Mouse (Mus musculus) CD4-positive, CD25-positive, alpha-beta regulatory T cell, adult 4 months (primary cell): ENCODE measurements around the gene Washc3. TPM values are rescaled to one million over a fixed set of nuclear protein-coding genes. Genes with fewer than 3 reads are reported as not detected.

Experiments
- ATAC-seq: one replicate; pipeline ENCODE4 v1.8.0; 2017
- polyA plus RNA-seq, 2 experiments: library from polyadenylated mRNA; unstranded; fragments of 100-300 nt; shearing (Covaris generic); gene quantifications; one replicate each; pipeline ENCODE4 v1.2.1; 2017

Gene Washc3
- polyA plus RNA-seq, 2 experiments from 2014 or later = 89.4 to 124 TPM

- no peak for ATAC-seq
These were observed 59.4 kb downstream of the Washc3 start for GRCm38 (mm10) chr10:88260309-88260708.

- ATAC-seq = no peak
These were observed 60.3 kb downstream of the Washc3 start for GRCm38 (mm10) chr10:88261186-88261585.

GRCm38 (mm10) chr10:88263383-88263782 lies 62.5 kb downstream of the Washc3 start:
- ATAC-seq = no peak

- no peak for ATAC-seq
These were observed 73.2 kb downstream of the Washc3 start for GRCm38 (mm10) chr10:88274045-88274444.

- no peak for ATAC-seq
These were observed 80.8 kb downstream of the Washc3 start for GRCm38 (mm10) chr10:88281699-88282098.

- no peak for ATAC-seq
These were observed 83.6 kb downstream of the Washc3 start for GRCm38 (mm10) chr10:88284343-88284990.

- no peak for ATAC-seq
These were observed 86.4 kb downstream of the Washc3 start for GRCm38 (mm10) chr10:88287261-88287660.

- ATAC-seq = no peak
These were observed 87.2 kb downstream of the Washc3 start for GRCm38 (mm10) chr10:88288061-88288460.

GRCm38 (mm10) chr10:88295091-88295490 lies 94.2 kb downstream of the Washc3 start:
- ATAC-seq = no peak

Other genes with a start within 250 kb of the Washc3 start
- not detected for gene Pmch, start 110.0 kb upstream of the Washc3 start, polyA plus RNA-seq
- 1 to 10 TPM; 1.2 to 2.2 TPM for gene Parpbp, start 54.2 kb upstream of the Washc3 start, polyA plus RNA-seq
- 10 to 100 TPM; 30.8 to 38.6 TPM for gene Nup37, start 54.1 kb upstream of the Washc3 start, polyA plus RNA-seq
- gene Dram1, start 178.0 kb downstream of the Washc3 start, polyA plus RNA-seq = under 1 TPM; 0.48 to 0.98 TPM
- 1 to 10 TPM; 4.1 to 6.5 TPM for gene Gnptab, start 178.0 kb downstream of the Washc3 start, polyA plus RNA-seq